Mouse (Mus musculus): ENCODE results near the gene Stt3b.

Stt3b gene

GRCm38 (mm10) chr9:115214572-115215571, 95.3 kb downstream of the Stt3b start:
- no peak for DNase-seq (ENCODE audit: low read depth, low spot score)

- DNase-seq (ENCODE audit: low read depth, low spot score): no peak
These were observed 96.4 kb downstream of the Stt3b start for GRCm38 (mm10) chr9:115213755-115214264.

- no peak for DNase-seq (ENCODE audit: low read depth, low spot score)
These were observed 99.7 kb downstream of the Stt3b start for GRCm38 (mm10) chr9:115210535-115210934.

GRCm38 (mm10) chr9:115209737-115210136, 100.5 kb downstream of the Stt3b start:
- DNase-seq (ENCODE audit: low read depth, low spot score): no peak

- DNase-seq (ENCODE audit: low read depth, low spot score): no peak
These were observed 104.0 kb downstream of the Stt3b start for GRCm38 (mm10) chr9:115206219-115206618.

- no peak for DNase-seq (ENCODE audit: low read depth, low spot score)
These were observed 104.7 kb downstream of the Stt3b start for GRCm38 (mm10) chr9:115205491-115205890.

GRCm38 (mm10) chr9:115203136-115203535, 107.1 kb downstream of the Stt3b start:
- DNase-seq (ENCODE audit: low read depth, low spot score): no peak

GRCm38 (mm10) chr9:115201264-115201663, 109.0 kb downstream of the Stt3b start:
- DNase-seq (ENCODE audit: low read depth, low spot score): no peak

GRCm38 (mm10) chr9:115200166-115200862, 109.9 kb downstream of the Stt3b start:
- DNase-seq (ENCODE audit: low read depth, low spot score): no peak

- DNase-seq (ENCODE audit: low read depth, low spot score): no peak
These were observed 113.1 kb downstream of the Stt3b start for GRCm38 (mm10) chr9:115197082-115197481.

- no peak for DNase-seq (ENCODE audit: low read depth, low spot score)
These were observed 117.3 kb downstream of the Stt3b start for GRCm38 (mm10) chr9:115192890-115193289.

All from brain, embryonic 18.5 days (tissue).